Mouse (Mus musculus) right cerebral cortex, postnatal 4 days (tissue): ENCODE results near the gene Slc38a4.

Experiments
- DNase-seq: peaks from one replicate; pipeline ENCODE4 v3.0.0-alpha.2; 2022

Gene Slc38a4

GRCm38 (mm10) chr15:97050436-97050835 lies 5.3 kb downstream of the Slc38a4 start:
- no peak for DNase-seq

- no peak for DNase-seq
Measured at GRCm38 (mm10) chr15:97050011-97050410, 5.7 kb downstream of the Slc38a4 start.

- DNase-seq, result no peak
Measured at GRCm38 (mm10) chr15:97049281-97049841, 6.4 kb downstream of the Slc38a4 start.

DNA sequence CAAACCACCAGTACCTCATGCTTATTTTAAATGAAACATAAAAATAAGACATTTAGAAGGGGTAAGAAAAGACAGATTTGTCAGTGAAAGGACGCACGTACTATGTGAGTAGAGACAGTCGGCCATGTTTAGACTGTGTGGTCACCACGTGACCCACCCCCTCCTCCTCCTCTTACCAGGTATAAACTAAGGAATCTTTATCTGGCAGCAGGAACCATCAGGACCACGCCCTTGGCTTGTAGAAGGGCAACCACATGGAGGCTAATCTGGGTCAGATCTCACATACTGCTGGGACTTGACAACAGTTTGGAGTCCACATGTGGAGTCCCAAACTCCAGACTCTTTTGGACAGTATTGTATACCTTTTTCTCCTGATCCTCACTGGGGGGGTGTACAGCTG lies 7.5 kb downstream of the Slc38a4 start:
- DNase-seq, result no peak

- no peak for DNase-seq
Measured at GRCm38 (mm10) chr15:97043921-97044320, 11.8 kb downstream of the Slc38a4 start.

GRCm38 (mm10) chr15:97042001-97042491 lies 13.7 kb downstream of the Slc38a4 start:
- DNase-seq, result no peak

DNA sequence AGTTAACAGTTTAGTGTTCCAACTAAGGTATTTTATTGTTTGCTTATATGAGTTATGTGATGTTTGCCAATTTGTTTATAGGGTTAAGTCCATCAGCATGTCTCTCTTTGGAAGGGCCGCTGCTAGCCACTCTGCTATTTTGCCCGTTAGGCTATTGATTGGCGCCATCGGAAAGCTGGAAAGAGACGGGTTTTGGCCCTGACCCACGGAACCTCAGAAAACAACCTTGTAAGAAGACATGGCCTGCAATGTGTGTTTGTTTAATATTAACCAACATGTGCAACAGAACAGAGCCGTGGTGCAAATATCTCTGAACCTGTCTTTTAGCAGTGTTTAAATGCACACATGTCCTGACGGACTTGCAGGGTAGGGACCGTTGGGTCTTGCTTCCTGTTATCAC lies 14.6 kb downstream of the Slc38a4 start:
- DNase-seq, result no peak

DNA sequence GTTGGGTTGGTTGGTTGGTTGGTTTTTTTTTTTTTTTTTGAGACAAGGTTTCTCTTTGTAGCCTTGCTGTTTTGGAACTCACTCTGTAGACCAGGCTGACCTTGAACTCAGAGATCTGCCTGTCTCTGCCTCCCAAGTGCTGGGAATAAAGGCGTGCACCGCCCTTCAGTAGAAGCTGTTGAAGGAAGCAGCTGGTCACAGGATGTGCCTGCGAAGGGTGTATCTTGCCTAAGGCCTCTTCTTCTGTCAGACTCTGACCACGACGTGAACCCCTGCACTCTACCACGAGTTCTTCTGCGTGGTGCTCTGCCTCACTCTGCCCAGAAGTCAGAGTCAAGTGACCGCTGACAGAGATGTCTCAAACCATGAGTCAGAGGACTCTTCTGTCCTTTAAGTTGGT lies 18.0 kb downstream of the Slc38a4 start:
- DNase-seq, result no peak

DNA sequence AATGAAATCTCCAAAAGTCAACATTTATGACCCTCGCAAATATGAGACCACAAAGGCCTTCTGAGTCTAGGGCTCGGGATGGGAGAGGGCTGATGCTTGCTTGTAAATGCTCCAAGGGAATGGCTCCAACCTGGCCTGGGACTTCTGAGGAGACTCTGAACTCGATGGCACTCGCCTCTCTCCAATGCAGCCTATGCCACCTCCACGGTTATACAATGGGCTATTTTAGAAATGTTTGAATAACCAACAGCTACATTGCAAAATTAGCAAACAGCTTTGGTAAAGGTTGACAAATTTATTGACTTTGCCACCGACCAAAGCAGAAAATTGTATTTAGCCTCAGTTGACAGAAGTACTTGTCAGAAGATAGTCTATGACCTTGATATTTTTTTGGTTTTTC lies 19.9 kb downstream of the Slc38a4 start:
- DNase-seq, result no peak

DNA sequence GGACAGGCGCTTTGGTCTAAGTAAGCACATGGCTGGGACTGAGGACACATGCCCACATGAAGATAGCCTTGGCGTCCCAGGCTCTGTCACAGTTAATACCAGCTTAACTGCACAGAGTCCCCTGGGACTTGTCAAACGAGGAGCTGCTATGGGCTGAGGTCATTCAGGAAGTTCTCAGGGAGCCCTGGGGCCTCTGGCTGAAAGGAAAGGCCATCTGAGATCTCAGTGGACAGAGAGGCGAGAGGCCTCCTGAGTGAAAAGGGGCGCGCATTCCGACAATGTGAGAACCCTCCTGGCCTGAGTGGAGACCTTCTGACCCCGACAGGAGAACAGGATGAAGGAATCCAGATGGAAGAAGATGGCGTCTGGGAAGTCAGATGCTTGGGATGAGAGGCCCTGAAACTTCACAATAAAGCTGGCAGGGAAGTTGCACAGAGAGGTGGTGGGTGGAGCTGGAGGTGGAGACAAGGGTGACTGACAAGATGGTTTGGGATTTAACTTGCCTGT lies 22.2 kb downstream of the Slc38a4 start:
- no peak for DNase-seq

GRCm38 (mm10) chr15:97031886-97032285 lies 23.9 kb downstream of the Slc38a4 start:
- no peak for DNase-seq

DNA sequence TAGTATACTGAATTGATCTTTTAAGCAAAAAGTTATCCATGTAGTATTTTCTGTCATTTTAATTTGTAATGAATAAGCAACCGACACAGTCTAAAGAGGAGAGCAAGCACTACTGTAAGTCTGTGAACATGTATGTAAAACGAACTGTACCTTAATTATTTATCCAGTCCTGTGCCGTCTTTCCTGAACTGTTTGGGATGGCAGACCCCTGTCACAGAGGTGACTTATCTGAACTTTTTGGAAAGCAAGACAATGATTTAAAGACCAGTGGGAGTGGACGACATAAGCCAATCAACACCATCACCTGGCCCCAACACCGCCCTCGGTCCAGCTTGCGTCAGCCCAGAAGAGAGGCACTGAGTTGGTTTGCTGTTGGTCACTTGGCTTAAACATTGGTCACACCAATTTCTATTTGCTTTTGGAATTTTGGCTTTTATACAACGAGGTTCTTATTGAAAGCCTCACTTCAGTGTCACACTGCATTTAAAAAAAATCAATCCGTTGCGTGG lies 24.7 kb downstream of the Slc38a4 start:
- DNase-seq, result no peak

DNA sequence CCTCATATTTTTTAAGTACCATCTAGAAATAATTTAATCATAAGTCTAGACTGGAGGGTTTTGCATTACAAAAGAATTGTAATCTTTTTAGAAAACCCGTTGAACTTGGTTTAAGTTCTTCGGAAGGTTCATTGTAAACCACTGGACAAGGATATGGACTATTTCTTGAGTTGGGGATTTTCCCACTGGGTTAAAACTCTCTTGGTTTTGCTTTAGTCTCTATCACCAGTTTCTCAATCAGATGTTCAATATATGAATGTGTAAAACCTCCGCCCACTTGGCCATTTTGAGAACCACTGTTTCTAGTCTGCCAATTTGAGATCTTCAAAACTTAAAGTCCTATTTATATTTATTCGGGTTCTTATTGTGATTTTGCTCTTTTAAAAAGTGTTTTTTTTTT lies 25.6 kb downstream of the Slc38a4 start:
- DNase-seq, result no peak

- DNase-seq, result no peak
Measured at GRCm38 (mm10) chr15:97029064-97029791, 26.5 kb downstream of the Slc38a4 start.

DNA sequence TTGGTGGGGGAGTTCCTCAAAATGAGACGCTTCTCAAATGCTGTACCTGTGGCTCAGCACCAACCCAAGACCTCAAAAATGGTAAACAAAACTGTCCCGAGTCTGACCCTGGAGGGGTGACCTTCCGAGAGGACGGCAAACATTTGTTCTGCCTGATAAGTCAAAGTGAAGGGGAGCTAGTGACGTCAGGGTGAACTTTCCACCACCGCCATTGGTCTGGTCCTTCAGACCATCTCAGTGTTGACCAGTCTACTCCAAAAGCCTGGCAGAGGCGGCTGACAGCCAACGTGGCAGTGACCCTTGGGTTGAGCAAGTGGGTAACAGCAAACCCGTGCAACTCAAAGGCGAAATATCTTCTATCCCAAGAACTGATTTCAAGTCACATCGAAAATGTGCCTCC lies 27.1 kb downstream of the Slc38a4 start:
- no peak for DNase-seq

GRCm38 (mm10) chr15:97028046-97028634 lies 27.6 kb downstream of the Slc38a4 start:
- DNase-seq, result no peak

DNA sequence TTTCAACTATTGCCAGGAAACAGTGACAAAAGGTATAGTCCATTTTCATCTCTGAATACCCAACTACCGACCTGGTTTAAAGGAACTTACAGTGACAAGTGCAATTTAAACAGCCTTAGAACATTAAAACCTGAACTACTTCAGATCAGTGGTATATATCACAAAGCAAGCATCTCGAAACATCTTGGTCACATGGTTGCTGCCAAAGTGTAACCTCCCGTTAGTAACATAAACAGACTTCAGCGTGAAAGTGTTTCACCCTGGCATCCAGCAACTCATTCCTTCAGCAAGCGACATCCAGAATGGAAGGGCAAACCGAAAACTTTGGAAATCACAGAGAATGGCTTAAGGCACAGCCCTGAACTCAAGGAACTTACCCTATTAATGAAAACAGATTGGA lies 29.1 kb downstream of the Slc38a4 start:
- DNase-seq, result no peak

DNA sequence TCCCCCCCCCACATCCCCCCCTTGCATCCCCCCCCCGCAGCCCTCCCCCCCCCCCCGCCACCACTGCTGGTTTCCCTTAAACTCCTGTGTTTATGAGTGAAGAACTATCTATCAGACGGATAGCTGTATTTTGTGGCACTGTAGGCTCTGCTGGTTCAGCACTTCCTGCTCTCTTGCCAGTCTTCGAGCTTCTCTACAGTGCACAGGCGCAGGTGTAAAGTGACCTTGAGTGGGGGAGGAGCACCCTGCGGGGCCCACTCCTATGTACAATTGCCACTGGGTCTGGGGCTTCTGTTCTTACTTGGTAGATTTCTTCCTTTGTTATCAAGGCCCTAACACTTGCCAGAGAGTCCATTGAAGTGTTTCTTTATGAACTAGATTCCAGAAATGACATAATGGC lies 33.0 kb downstream of the Slc38a4 start:
- DNase-seq, result no peak

DNA sequence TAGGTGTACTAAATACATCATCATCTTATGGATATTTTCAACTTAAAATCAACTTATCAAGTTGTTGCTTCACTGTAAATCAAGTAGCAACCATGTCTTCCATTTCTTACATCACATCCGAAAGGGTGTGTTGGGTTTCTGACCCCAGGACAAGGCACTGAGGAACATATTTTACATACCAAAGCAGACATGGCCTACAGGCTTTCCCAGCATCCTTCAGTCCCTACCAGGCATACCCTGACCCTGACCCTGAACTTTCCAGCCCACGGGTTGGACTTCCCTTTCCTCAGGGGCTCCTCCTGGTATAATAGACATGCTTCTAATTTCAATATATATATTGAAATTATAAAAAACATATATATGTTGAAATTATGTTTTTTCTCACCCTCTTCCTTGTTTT lies 33.5 kb downstream of the Slc38a4 start:
- DNase-seq, result no peak

DNA sequence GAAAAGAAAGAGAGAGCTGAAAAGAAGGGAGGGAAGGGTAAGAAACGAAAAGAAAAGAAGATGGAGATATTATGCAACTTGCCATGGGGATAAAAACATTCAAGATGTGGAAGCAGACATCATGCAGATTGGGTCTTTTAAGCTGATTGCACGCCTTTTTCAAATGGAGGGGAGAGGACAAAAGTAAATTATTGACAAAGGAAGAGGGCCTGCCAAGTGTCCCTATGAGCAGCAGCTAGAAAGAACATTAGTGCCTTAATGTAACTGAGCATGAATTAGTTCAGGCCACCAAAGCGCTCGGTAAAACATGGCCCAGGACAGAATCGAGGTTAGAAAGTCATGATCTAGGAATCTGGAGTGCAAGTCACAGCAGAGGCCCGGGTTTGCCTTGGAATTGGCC lies 35.5 kb downstream of the Slc38a4 start:
- DNase-seq, result no peak

- no peak for DNase-seq
Measured at GRCm38 (mm10) chr15:97019323-97019722, 36.4 kb downstream of the Slc38a4 start.

DNA sequence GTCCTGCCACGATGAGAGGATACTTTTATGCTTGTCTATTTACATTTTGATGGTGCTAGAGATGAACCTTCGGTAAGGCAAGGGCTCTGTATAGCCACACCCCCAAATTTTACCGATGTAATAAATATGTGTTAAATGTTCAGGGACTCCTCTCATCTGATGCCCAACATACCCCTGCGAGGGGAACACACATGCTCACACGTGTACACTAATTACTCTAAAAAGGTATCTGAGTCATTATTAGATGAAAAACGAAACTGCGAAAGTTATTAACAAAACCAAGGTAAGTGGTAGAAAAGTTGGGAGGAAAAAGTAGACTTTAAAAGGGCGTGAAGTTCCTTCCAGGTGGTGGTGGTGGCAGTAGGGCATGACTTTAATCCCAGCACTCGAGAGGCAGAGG lies 38.6 kb downstream of the Slc38a4 start:
- no peak for DNase-seq

GRCm38 (mm10) chr15:97015036-97015596 lies 40.6 kb downstream of the Slc38a4 start:
- DNase-seq, result no peak
